Mouse (Mus musculus) spleen, adult 12 weeks (tissue): Measurements from ENCODE around the gene Ablim2.

Experiments
- DNase-seq: peaks from one replicate; pipeline ENCODE4 v3.0.0; 2022; ENCODE audit warnings: low spot score

Gene Ablim2

DNA sequence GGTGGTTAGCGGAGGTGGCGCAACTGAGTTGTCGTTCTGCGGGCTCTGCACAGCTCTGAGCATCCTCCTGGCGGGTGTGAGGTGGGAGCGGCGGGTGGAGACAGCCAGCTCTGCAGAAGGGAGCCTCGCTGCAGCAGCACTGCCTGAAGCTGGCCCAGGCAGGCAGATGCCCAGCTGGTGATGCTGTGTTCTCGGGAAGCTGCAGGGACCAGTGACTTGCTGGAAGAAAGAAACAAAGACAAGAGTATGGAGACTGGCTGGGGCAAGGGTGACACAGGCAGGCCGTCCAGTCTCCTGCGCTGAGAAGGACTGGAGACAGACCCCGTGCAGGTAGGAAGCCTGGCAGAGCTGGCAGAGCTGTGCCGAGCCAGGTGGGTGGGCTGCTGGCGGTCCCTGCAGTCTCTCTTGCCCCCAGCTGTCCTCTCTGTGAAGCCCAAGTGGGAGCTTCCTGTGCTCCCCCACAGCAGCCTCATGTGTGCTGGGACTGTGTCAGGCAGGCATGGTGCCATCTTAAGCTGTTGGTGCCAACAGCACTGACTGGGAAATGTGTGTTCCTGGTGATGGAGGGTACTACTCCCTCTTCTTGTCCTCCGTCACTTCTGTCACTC lies 56.8 kb downstream of the Ablim2 start:
- no peak for DNase-seq

GRCm38 (mm10) chr5:35815051-35815450 lies 57.4 kb downstream of the Ablim2 start:
- DNase-seq: no peak

DNA sequence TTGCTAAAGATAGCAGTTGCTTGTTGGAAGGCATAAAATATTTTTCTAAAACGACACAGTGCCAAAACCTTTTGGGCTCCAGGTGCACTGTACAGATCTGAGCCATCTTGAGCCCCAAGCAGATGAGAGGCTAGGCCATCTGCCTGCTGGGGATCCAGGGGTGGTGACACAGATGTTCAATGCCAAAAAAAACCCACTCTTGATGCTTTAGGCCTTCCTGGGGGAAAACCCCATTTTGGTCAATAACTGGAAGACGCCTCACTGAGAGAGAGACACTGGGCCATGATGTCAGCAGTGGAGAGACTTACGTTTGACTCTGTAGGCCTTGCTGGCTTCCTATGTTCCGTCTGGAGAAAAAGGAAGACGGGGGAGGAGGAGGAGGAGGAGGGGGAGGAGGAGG lies 59.6 kb downstream of the Ablim2 start:
- no peak for DNase-seq

GRCm38 (mm10) chr5:35817882-35818281 lies 60.2 kb downstream of the Ablim2 start:
- no peak for DNase-seq

- DNase-seq: no peak
Measured at GRCm38 (mm10) chr5:35822721-35823120, 65.0 kb downstream of the Ablim2 start.

- DNase-seq: no peak
Measured at GRCm38 (mm10) chr5:35826465-35826864, 68.8 kb downstream of the Ablim2 start.

DNA sequence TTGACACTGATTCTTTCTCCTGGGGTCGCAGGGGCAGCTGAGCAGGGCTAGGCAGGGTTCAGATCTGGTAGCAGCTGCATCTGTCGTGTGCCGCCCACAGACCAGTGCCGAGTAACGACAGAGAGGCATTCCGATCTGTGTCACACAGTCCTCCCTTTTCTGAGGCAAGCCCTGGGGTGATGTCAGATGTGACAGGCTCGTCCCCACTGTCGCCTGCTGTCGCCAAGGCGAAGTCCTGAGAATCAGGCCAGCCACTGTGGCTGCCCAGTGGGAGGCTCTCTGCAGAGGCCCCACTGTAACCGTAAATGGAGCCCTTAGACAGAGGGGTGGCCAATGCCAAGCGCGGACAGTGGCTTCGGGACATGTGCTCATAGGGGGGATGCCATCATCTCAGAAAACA lies 69.4 kb downstream of the Ablim2 start:
- no peak for DNase-seq

- no peak for DNase-seq
Measured at GRCm38 (mm10) chr5:35827856-35828255, 70.2 kb downstream of the Ablim2 start.

DNA sequence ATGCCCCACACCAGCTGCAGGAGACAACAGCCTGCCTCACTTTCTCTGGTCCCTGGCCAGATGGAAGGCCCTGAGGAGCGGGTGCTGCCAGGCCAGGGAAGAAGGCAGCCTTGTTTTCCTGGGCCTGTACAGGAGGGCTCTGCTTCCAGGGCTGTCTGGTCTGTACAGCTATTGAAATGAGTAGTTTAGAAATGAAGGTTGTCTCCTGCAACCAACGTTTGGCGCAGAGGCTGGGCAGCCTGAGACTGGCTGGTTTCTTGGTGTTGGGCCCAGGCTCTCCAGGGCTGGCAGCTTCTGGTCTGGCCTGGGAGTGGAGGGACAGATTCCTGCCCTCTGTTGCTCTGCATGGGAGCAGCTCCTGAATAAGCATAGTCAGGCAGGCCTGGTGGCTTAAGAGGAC lies 72.4 kb downstream of the Ablim2 start:
- no peak for DNase-seq

DNA sequence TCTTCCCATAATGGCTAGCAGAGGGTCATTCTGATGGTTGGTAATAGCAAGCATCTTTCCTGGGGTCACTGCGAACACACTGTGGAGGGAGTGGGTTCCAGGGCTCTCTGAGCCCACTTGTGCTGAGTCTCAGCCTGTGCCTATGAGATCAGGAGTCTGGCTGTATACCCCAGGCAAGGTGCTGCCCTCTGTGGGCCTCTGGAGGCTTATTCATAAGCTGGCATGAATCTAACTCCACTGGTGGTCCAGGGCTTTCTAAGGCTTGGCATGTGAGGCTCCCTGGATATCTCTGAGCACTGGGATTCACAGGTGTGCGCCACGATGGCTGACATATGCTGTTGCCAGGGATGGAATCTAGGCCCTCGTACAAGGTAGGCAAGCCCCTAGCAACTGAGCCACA lies 76.2 kb downstream of the Ablim2 start:
- no peak for DNase-seq

GRCm38 (mm10) chr5:35836992-35837391 lies 79.3 kb downstream of the Ablim2 start:
- no peak for DNase-seq

- DNase-seq: no peak
Measured at GRCm38 (mm10) chr5:35839262-35839661, 81.6 kb downstream of the Ablim2 start.

DNA sequence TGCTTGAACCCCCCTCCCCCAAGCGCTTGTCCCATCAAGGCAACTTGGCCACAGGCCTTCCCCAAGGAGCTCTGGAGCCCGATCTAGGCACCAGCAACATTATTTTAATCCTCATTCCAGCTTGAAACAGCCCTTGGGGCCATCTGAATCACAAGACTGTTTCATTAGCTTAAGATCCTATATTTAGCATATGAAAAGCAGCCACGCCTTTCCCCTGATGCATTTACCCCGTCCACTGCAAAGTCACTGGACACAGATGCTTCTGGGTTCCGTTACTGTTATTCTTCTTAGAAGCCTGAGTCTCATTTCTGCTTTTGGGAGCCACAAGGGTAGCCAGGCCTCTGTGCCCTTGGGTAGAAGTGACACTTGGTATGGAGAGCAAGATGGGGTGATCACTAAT lies 93.8 kb downstream of the Ablim2 start:
- DNase-seq: no peak

- DNase-seq: no peak
Measured at GRCm38 (mm10) chr5:35853463-35853862, 95.8 kb downstream of the Ablim2 start.

DNA sequence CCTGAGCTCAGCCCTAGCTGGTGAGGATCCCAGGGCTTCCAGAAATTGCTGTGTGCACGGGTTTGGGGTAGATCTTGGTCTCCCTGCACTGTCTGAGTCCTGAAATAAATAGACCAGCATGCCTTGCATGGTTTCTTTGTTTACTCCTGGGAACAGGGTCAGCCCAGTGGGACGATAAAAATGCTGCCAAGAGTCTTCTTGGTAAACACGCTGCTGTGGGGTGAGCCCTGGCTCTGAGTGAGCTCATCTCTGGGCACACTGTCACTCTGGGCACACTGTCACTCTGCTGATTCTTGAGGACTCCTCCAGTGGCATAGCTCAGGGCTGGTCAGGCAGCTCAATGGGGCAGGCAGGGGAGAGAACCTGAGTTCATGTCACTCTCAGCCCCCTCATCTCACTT lies 98.6 kb downstream of the Ablim2 start:
- no peak for DNase-seq

- DNase-seq: no peak
Measured at GRCm38 (mm10) chr5:35858069-35858468, 100.4 kb downstream of the Ablim2 start.

DNA sequence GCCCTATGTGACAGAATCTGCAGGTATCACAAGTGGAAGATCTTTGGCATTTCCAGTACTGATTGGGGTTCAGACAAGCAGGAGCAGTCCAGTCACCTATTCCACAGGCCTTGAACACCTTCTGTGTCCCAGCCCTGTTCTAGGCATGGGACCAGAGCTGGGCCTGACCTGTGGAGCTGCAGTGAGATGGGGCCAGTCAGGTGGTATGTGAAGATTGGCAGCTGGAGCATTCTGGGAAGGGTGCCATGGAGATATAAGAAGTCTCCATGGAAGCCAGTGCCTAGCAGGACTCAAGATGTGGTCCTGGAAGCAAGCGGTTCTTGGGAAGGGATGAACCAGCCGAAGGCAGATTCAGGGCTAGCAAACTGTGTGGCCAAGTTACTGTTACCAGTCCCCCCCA lies 103.8 kb downstream of the Ablim2 start:
- no peak for DNase-seq

DNA sequence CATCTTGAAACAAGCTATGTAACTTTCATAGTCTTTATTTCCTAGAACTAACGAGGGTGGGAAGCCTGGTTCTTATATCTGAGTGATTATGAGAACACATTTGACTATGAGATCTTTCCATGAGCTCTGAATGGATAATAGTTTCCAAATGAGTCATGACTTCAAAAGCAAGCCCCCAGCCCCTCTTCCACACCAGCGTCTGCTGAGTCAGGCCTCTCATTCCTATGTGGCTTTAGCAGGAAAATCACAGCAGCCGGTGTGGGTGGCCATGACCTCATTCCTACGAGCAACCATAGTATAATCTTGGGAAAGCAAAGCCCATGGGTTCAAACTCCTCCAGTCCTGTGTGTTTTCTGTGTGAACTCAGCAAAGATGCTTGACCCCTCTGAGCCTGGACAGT lies 112.3 kb downstream of the Ablim2 start:
- DNase-seq: no peak

DNA sequence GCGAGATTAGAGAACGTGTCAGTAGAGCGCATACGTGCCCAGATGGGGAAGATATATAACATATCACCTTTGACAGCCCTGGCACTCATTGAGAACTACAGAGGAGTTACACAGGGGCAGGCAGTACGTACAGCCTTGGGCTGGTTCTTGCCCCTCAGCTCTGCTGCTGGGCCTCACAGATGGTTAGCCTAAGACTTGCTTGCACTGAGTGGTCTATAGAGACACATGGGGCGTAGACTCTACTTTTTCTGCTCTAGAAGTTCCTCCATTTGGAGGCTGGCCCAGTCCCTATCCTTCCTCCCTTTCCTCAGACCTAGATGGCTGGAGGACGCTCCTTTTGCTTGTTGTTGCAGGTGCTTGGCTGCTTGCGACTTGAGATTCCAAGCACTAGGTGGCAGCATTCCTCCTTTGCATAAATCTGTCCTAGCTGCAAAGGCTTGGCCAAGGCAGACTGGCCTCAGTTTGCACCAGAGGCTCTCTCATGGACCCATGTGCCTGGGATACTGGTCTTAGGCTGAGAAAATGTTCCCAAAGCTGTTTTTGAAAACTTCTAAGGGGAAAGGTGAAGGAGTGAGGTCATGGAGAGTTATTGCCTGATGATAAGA lies 112.8 kb downstream of the Ablim2 start:
- DNase-seq: no peak

DNA sequence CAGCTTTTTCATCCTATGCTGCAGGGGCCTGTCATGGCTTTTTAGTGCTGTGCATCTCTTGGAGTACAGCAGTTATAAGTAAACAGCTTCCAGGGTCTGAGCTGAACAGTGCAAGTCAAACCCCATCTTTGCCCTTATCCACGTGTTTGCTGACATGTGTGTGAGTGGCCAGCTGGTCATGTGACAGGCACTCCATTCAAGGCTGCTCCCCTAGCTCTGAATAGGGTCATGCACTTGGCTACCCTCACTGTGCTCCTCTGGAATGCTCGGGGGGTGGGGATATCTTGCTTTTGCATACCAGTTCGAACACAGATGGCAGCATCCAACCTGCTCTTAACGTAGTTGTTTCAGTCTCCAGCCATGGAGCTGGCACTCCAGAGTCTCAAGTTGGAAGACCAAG lies 115.7 kb downstream of the Ablim2 start:
- no peak for DNase-seq

GRCm38 (mm10) chr5:35876236-35876635 lies 118.6 kb downstream of the Ablim2 start:
- DNase-seq: no peak

DNA sequence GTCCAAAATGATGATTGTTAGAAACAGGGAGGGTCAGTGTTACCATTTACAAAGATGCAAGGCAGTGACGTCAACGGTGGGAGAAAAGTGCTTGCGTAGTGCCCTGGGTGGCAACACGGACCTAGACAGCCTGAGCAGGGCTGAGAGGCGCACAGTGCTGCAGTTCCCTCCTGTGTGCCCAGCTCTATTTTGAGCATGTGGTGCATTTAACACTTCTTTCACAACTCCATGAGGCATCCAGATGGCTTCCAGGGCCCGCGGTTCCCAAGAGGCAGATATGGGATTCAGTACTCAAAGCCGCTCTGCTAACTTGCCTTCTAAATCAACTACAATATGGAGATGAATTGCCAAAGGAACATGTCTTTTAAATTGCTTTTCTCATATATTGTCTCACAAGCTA lies 121.5 kb downstream of the Ablim2 start:
- DNase-seq: no peak

DNA sequence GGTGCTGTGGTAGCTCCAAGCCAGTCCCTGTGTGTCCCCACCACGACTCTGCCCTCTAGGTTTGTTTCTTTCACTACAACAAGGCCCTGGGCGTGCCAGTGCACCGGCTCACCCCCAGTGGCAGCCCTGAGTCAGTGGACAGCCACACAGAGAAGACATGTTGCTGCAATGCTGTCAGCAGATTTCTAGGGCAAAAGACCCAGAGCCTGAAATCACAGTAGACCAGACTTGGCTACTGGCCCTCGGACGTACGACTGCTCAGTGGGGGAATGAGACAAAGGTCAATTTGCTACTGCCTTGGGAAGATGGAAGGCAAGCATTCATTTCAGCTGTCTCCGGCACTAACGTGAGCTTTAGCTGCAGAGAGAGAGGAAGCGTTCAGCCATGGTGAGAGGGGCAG lies 124.7 kb downstream of the Ablim2 start:
- no peak for DNase-seq

DNA sequence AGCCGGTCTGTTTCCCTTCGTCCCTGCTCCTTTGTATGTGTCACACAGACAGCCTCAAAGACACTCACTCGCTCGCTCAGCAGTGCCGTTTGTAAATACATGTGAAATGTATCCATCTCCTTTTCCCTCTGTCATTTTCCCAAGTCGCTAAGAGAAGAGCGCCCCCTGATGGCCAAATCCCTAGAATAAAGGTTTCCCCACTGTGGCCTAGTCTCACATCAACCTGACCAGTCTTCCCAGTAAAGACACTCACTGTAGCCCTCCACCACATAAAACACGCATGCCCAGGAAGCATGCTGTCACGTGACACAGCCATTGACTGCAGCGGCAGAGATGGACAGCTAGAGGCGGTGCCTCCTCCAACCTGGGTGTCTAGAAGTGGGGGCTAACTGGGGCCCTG lies 126.6 kb downstream of the Ablim2 start:
- DNase-seq: no peak
